Mouse (Mus musculus): ENCODE data around the gene E4f1. TPM values are rescaled to one million over a fixed set of nuclear protein-coding genes. Genes with fewer than 3 reads are reported as not detected.

E4f1 gene
- 10 to 100 TPM; 20.9 to 37.4 (median 26.4) TPM for total RNA-seq (2022)

- peak; percentile 98 for DNase-seq
Observed at GRCm38 (mm10) chr17:24469910-24470602, at the start of gene E4f1, which contains the start of gene Pgp. E4f1 (minus strand) TSS chr17:24470313. Pgp (plus strand) TSS chr17:24470392.

GRCm38 (mm10) chr17:24514270-24515257, 44.5 kb upstream of the E4f1 start:
- DNase-seq: no peak

GRCm38 (mm10) chr17:24513609-24514008, 43.5 kb upstream of the E4f1 start:
- DNase-seq: no peak

- DNase-seq: peak; percentile 58
Observed at GRCm38 (mm10) chr17:24507806-24508460, 37.8 kb upstream of the E4f1 start.

GRCm38 (mm10) chr17:24507129-24507664, 37.1 kb upstream of the E4f1 start:
- no peak for DNase-seq

GRCm38 (mm10) chr17:24506332-24507070, 36.4 kb upstream of the E4f1 start:
- no peak for DNase-seq

GRCm38 (mm10) chr17:24505286-24505955, 35.3 kb upstream of the E4f1 start:
- DNase-seq: no peak

GRCm38 (mm10) chr17:24504085-24504484, 34.0 kb upstream of the E4f1 start:
- DNase-seq: no peak

GRCm38 (mm10) chr17:24502208-24502607, 32.1 kb upstream of the E4f1 start:
- no peak for DNase-seq

- peak; percentile 61 for DNase-seq
Observed at GRCm38 (mm10) chr17:24496026-24496425, 25.9 kb upstream of the E4f1 start.

GRCm38 (mm10) chr17:24495443-24495842, 25.3 kb upstream of the E4f1 start:
- DNase-seq: no peak

GRCm38 (mm10) chr17:24494627-24495335, 24.7 kb upstream of the E4f1 start:
- no peak for DNase-seq

- DNase-seq: no peak
Observed at GRCm38 (mm10) chr17:24490399-24490798, 20.3 kb upstream of the E4f1 start.

GRCm38 (mm10) chr17:24489265-24490030, 19.3 kb upstream of the E4f1 start:
- no peak for DNase-seq

GRCm38 (mm10) chr17:24488662-24489264, 18.6 kb upstream of the E4f1 start:
- DNase-seq: no peak

GRCm38 (mm10) chr17:24488186-24488661, 18.1 kb upstream of the E4f1 start, which contains the start of gene Caskin1:
Caskin1 (plus strand) TSS chr17:24488601.
- no peak for DNase-seq

- DNase-seq: no peak
Observed at GRCm38 (mm10) chr17:24485090-24485860, 15.2 kb upstream of the E4f1 start.

GRCm38 (mm10) chr17:24483495-24483894, 13.4 kb upstream of the E4f1 start:
- no peak for DNase-seq
